Mouse (Mus musculus) megakaryocyte-erythroid progenitor cell, adult 5-6 weeks (primary cell): ENCODE measurements around the gene Lmnb2. TPM values are rescaled to one million over a fixed set of nuclear protein-coding genes. Genes with fewer than 3 reads are reported as not detected.

Experiments
- ATAC-seq: replicated peaks from 2 replicates; pipeline ENCODE4 v1.8.0; 2016; ENCODE audit warnings: mild to moderate bottlenecking, inconsistent platforms; ENCODE audit not compliant: severe bottlenecking, poor library complexity, low FRiP score, low TSS enrichment
- total RNA-seq, 2 experiments: library from RNA; stranded (forward) in 1 of 2; stranded (reverse) in 1 of 2; fragments of 200-1000, 215-1000 nt in 1 of 2; fragments of >200 nt in 1 of 2; fragmentation: Nextera tagmentation in 1 of 2; gene quantifications; 2 replicates each; pipeline ENCODE4 v1.2.3; 2014 to 2017

The Lmnb2 gene
- total RNA-seq, 2 experiments from 2014 or later: 24.0 to 24.4 TPM

- no peak for ATAC-seq
Observed at GRCm38 (mm10) chr10:80902273-80902940, 15.6 kb downstream of the Lmnb2 start.

DNA sequence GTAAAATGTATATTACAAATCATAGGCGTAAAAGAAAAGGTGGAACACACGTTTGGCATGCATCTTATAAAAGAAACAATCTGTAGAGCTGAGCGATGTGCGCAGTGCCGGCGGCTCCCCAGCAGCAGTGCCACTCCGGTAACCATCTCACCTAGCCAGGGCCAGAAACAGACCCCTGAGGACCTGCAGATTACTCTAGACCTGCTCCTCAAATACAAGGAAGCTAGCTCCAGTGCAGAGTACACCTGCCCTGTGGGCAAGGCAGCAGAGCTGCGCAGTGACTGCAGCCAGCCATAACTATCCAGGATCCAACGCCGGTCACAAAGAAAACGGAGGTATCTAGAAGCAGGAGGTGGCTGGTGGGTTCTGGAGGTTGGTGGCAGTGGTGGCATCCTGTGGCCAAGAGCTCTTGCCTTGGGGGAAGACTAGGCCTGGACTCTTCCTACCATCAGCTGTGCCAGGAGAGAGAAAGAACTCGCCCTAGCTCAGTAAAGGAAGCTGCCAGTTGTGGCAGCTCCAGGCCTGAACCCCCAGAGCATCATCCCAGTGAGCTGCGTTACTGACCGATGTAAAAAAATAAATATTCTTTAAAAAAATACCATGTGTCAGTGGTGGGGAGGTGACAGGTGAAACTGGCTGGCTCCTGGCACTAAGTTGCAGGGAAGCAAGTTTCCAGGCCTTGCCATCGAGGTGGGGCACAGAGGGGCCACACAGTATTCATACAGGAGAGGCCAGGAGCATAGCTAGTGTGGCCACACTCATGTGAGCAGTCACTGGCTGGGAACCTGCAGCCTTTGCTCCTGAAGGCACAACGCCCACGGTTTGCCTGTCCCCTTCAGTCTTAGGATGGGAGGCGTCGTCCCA lies 16.4 kb downstream of the Lmnb2 start:
- no peak for ATAC-seq

- ATAC-seq: peak; percentile 90
Observed at GRCm38 (mm10) chr10:80900318-80901247, 17.5 kb downstream of the Lmnb2 start, which contains the start of gene Timm13. TSS of gene Timm13 (minus strand) at chr10:80900969.

DNA sequence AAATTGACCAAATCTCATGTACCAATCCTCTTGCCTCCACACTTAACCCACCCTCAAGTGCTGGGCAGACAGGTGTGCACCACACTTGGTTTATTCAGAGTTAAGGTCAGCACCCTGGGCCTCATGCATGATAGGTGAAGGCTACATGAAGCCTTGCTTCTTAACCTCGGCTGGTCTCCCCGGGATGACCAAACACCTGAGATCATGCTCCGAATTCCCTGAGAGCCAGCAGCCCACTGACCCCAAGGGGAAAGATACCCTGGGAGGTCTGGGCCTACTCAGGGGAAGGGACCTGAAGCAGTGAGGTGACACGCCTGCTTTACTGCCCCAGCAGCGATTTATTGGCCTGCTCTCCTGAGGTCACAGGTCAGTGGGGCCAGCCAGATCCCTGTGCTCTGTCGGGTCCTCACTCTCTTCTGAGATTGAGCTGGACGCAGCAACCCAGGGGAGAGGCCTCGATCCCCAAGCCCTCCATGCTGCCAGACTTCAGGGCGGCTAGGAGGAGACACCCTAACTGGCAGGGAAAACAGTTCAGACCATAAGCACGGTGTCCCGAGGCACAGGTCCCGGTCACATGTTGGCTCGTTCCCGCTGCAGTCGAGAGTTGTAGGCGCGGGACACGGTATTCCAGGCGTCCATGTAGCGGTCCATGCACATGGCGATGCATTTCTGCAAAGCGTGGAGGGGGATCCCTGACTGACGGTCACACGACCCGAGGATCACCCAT lies 18.3 kb downstream of the Lmnb2 start:
- ATAC-seq: no peak

DNA sequence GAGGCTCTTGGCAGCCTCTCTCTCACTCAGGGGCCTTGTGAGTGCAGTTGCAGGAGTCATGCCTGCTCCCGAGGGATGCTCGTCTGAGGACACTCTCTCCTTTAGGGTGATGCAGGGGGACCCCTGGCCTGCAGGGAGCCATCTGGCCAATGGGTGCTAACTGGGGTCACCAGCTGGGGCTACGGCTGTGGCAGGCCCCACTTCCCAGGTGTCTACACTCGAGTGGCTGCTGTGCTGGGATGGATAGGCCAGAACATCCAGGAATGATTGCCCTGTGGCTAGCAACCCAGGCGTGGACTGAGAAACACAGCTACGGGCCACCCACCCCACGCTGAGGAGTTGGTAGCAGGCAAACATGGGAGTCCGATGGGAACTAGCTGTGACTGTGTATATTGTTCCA lies 19.0 kb downstream of the Lmnb2 start:
- ATAC-seq: no peak

DNA sequence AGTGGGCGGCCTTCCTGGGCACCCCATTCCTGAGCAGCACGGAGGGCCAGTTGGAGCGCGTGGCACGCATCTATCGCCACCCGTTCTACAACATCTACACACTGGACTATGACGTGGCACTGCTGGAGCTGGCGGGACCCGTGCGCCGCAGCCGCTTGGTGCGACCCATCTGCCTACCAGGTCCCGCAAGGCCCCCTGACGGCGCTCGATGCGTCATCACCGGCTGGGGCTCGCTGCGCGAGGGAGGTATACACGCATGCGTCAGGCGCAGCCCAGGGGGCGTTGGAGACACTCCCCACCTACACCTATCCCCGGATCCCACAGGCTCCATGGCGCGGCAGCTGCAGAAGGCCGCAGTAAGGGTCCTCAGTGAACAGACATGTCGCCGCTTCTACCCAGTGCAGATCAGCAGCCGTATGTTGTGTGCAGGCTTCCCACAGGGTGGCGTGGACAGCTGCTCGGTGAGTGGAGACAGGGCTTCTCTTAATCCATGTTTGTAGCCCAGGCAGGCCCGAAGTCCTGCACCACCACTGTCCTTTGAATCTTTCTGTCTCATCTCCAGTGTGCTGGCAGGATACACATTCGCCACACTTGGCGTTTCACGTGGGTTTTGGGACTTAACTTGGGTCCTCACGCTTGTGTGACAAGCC lies 20.1 kb downstream of the Lmnb2 start:
- no peak for ATAC-seq

DNA sequence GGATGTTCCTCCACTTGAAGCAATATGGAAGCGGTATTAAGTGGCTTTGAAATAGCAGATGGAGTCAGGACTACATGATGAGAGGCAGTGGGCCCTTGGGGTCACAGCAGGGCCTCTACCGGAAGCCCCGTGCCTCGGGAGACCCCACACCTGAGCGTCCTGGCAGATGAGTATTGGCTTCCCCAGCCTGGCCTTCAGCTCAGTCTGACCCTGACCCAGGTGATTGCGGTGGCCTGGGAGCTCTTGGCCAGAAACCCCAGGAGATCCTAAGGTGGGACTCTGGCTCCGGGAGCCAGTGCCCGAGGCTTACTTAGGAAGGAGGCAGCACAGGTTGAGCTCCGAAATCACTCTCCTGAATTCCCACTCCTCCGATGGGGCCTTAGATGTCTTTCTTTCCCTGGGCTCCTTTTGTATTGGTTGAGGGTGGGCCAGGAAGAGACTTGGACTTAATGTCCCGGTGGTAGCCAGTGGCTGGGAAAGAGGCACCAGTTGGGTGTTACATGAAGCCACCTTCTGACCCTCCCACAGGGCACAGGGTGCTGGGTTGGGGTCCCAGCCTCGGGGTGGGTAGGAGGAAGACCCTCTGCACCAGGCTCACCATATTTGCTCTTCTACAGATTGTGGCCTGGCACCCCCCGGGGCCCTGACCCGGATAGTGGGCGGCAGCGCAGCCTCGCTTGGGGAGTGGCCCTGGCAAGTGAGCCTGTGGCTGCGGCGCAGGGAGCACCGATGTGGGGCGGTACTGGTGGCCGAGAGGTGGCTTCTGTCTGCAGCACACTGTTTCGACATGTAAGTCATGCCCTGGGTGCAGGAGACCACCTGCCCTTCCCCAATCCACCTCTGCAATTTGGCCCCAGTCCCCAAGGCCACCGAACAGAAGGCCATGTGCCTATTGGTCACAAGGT lies 21.2 kb downstream of the Lmnb2 start:
- ATAC-seq: no peak

DNA sequence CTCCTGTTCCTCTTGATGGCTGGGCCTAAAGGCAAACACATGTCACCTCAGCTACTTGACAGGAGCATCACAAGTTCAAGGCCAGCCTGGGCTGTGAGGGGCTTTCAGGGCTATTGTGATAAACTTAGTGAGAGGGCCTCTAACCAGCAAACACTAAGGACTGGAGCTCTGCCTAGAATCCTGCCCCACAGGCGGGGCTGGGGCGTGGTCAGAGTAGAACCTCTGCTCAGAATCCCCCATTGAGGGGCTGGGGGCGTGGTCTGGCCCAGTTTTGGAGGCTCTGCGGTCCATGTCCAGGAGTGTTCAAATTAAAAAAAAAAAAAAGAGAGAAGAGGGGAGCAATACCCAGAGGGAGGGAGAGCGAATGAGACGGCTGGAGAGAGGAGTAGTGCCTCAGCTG lies 22.3 kb downstream of the Lmnb2 start:
- no peak for ATAC-seq

GRCm38 (mm10) chr10:80895100-80895499 lies 22.9 kb downstream of the Lmnb2 start:
- peak; percentile 4; the same call in 1 of the 2 replicates for ATAC-seq

GRCm38 (mm10) chr10:80887181-80887580 lies 30.9 kb downstream of the Lmnb2 start:
- peak; percentile 88 for ATAC-seq

- no peak for ATAC-seq
Observed at GRCm38 (mm10) chr10:80881301-80881700, 36.7 kb downstream of the Lmnb2 start.

DNA sequence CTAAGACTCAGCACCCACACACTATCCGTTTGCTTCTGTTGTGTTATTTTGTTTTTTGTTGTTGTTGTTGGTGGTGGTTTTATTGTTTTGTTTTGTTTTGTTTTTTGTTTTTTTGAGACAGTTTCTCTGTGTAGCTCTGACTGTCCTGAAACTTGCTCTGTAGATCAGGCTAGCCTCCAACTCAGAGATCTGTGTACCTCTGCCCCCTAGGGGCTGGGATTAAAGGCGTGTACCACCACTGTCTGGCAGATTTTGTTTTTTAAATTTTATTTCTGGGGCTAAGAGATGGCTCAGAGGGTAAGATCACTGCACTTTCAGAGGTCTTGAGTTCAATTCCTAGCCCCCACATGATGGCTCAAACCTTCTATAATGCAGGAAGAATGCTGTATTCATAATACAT lies 37.1 kb downstream of the Lmnb2 start:
- ATAC-seq: no peak

DNA sequence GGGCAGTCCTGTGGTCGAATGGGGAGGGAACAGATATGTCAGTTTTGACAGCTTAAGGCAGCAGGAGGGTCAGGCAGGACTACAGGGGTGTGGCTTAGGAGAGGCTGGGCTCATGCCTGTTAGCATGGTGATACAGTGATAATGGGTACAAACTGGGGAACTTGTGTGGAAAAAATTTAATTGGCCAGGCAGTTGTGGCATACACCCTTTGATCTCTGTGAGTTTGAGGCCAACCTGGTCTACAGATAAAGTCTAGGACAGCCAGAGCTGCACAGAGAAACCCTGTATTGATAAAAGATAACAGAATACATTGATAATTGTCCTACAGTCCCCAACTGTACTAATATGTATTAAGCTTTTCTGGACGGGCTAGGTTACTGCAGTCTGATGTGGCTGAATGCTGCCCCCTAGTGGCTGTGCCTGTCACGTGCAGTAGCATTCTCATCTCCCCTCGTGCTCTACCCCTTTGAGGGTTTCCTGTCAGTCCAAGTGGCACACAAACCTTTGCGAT lies 37.9 kb downstream of the Lmnb2 start:
- ATAC-seq: peak; percentile 81

- no peak for ATAC-seq
Observed at GRCm38 (mm10) chr10:80876594-80876993, 41.5 kb downstream of the Lmnb2 start.

DNA sequence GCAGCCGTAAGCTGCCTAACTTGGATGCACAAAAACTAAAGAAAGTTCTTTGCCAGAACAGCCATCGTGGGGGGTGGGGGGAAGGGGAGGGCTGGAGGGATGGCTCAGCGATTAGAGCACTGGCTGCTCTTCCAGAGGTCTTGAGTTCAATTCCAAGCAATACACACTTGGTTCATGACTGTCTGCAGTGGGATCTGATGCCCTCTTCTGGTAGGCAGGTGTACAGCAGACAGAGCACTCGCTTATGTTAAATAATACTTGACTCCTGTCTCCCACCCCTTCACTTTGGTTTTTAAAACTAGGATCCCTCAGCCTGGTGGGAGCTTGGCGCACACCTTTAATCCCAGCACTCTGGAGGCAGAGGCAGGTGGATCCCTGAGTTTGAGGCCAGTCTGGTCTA lies 42.0 kb downstream of the Lmnb2 start:
- ATAC-seq: no peak

DNA sequence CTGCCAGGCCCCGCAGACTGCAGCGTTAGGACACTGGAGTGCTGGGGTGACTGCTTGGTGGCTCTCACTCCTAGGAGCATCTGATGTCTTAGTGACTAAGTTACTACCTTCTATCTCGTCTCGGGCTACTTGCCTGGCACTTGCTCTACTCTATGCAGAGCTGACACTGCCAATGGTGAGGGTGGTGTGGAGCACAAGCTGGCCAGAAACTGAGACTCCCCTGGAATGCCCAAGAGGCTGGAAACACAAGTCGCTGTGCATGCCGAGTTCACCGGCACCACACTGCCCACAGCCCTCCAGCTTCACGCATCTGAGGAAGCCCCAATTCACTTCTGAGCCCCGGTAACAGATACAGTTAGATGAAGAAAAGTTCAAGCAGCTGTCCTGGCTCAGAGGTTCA lies 44.0 kb downstream of the Lmnb2 start:
- no peak for ATAC-seq

DNA sequence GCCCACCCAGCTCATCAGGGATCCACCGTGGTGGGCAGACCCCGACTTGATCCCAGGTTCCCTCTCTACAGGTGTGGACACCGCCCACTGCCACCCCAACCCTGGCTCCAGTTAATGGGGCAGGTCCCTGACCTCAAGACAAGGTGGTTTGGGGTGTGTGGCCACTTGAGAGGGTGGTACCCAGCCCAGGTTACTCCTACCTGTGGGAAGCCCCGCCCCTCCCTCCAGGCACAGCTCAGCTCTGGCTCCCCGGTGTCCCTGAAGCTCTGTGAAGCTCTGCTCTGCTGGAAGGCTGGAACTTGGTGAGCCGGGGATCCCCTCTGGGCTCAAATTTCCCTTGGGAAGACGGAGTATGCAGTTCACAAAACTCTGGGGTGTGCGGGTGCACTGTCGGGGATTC lies 46.5 kb downstream of the Lmnb2 start, which contains the start of gene Tmprss9:
Tmprss9 (plus strand) TSS at position 268 of the 400 bp plus-strand sequence.
- ATAC-seq: 0 out of 2 replicates have a peak, but pooled peaks have one; percentile 19
